Mouse (Mus musculus) thymus, postnatal 36 days (tissue): Measurements from ENCODE around the gene Mobp.

Experiments used
- DNase-seq, 2 experiments: peaks; one replicate each; pipeline ENCODE4 v3.0.0; 2022; ENCODE audit warnings: mixed read lengths in 2 of 2

Gene Mobp

GRCm38 (mm10) chr9:120214978-120215495 lies 65.5 kb downstream of the Mobp start:
- no peak for DNase-seq

- no peak for DNase-seq
Measured at GRCm38 (mm10) chr9:120219411-120219810, 69.9 kb downstream of the Mobp start.
